Mouse (Mus musculus) neural tube, embryonic 12.5 days (tissue): ENCODE data around the gene Pigp. TPM values are rescaled to one million over a fixed set of nuclear protein-coding genes. Genes with fewer than 3 reads are reported as not detected.
A peak's percentile ranks its signal among the peaks of the same experiment; 100 is the strongest.

Experiments
- ATAC-seq: fragments of 200-750 bp; cut with Nextera tagmentation; 2 replicates; pipeline ENCODE4 v1.8.0; 2017; ENCODE audit warnings: low read depth, mild to moderate bottlenecking, moderate TSS enrichment, moderate library complexity; ENCODE audit not compliant: low FRiP score
- H3K27ac ChIP-seq: fragments of 300-500 bp; sonication (generic); 2 replicates; pipeline ENCODE4 v1.5.1; 2016
- H3K27me3 ChIP-seq: fragments of 300-500 bp; sonication (generic); replicated peaks from 2 replicates; pipeline ENCODE4 v1.6.1; 2016; ENCODE audit warnings: mild to moderate bottlenecking
- H3K36me3 ChIP-seq: fragments of 300-500 bp; sonication (generic); 2 replicates; pipeline ENCODE4 v1.6.1; 2016; ENCODE audit warnings: mild to moderate bottlenecking
- H3K4me1 ChIP-seq: fragments of 300-500 bp; sonication (generic); 2 replicates; pipeline ENCODE4 v1.6.1; 2016
- H3K4me2 ChIP-seq: fragments of 300-500 bp; sonication (generic); replicated peaks from 2 replicates; pipeline ENCODE4 v1.6.1; 2016; ENCODE audit warnings: mild to moderate bottlenecking
- H3K4me3 ChIP-seq: fragments of 300-500 bp; sonication (generic); 2 replicates; pipeline ENCODE4 v1.5.1; 2016
- H3K9ac ChIP-seq: fragments of 300-500 bp; sonication (generic); 2 replicates; pipeline ENCODE4 v1.6.1; 2016; ENCODE audit warnings: mild to moderate bottlenecking
- H3K9me3 ChIP-seq: fragments of 300-500 bp; sonication (generic); 2 replicates; pipeline ENCODE4 v1.6.1; 2016; ENCODE audit warnings: mild to moderate bottlenecking
- WGBS: fragments of 180-500 bp; shearing (Covaris S2); methylation state at CpG from one replicate; pipeline ENCODE4 v1.1.7; 2016; 5-methylcytosine and 5-hydroxymethylcytosine counted together
- polyA plus RNA-seq: library from polyadenylated mRNA; unstranded; fragments of >200 nt; fragmentation: Nextera tagmentation; extraction: Ambion mirVana; gene quantifications from 2 replicates; pipeline ENCODE4 v1.2.1, GENCODE M21; 2016

The Pigp gene
- polyA plus RNA-seq, 1 experiment from 2014 or later = 107 TPM

GRCm38 (mm10) chr16:94328881-94329867 is 42.5 kb downstream of the Pigp start:
- ATAC-seq = peak; percentile 27; the same call in 1 of the 2 replicates
- peak overlapping the region; percentile 41; the same call in 1 of the 2 replicates for H3K4me3 ChIP-seq
- WGBS = 6% methylated on average over 25 of the region's 25 CpGs

GRCm38 (mm10) chr16:94327781-94328711 is 43.6 kb downstream of the Pigp start, which contains the start of gene Ripply3:
Gene Ripply3 (plus strand): TSS chr16:94328420.
- no peaks in the 10 kb centered on the region for H3K9me3 ChIP-seq
- H3K27me3 ChIP-seq = peaks cover 33% of the 10 kb centered on the region
- 1% methylated on average over 63 of the region's 63 CpGs for WGBS
- peak within 1 kb of the TSS; percentile 41 for H3K4me3 ChIP-seq
- no peaks in the 10 kb centered on the region for H3K36me3 ChIP-seq
- peaks cover 24% of the 10 kb centered on the region for H3K4me1 ChIP-seq
- H3K4me2 ChIP-seq = peak within 1 kb of the TSS; percentile 73
- ATAC-seq = peak; percentile 44
- H3K27ac ChIP-seq = no peak within 1 kb of the TSS
- peak within 1 kb of the TSS; percentile 38 for H3K9ac ChIP-seq

More at GRCm38 (mm10) chr16:94328881-94329867, 42.5 kb downstream of the Pigp start:
- Histone ChIP-seq H3K27ac (no peak overlapping the region), H3K9ac (no peak overlapping the region), H3K36me3 (no peaks in the 10 kb centered on the region), H3K4me1 (peaks cover 24% of the 10 kb centered on the region), H3K27me3 (peaks cover 33% of the 10 kb centered on the region), H3K4me2 (peak overlapping the region; percentile 73), H3K9me3 (no peaks in the 10 kb centered on the region)

- H3K4me2 ChIP-seq = no peak overlapping the region
- H3K36me3 ChIP-seq = no peaks in the 10 kb centered on the region
- H3K27ac ChIP-seq = no peak overlapping the region
- peaks cover 33% of the 10 kb centered on the region for H3K27me3 ChIP-seq
- ATAC-seq = no peak
- 94% methylated on average over 3 of the region's 3 CpGs for WGBS
- H3K4me1 ChIP-seq = peaks cover 24% of the 10 kb centered on the region
- H3K9me3 ChIP-seq = no peaks in the 10 kb centered on the region
- H3K9ac ChIP-seq = no peak overlapping the region
- no peak overlapping the region for H3K4me3 ChIP-seq
Observed at GRCm38 (mm10) chr16:94326008-94326407, 45.6 kb downstream of the Pigp start.

GRCm38 (mm10) chr16:94323681-94324080 is 48.0 kb downstream of the Pigp start:
- peaks cover 11% of the 10 kb centered on the region for H3K4me1 ChIP-seq
- H3K4me2 ChIP-seq = no peak overlapping the region
- H3K36me3 ChIP-seq = no peaks in the 10 kb centered on the region
- no peak for ATAC-seq
- no peak overlapping the region for H3K4me3 ChIP-seq
- WGBS = 74% methylated on average over 5 of the region's 5 CpGs
- H3K27ac ChIP-seq = no peak overlapping the region
- H3K9me3 ChIP-seq = no peaks in the 10 kb centered on the region
- H3K9ac ChIP-seq = no peak overlapping the region
- peaks cover 21% of the 10 kb centered on the region for H3K27me3 ChIP-seq

GRCm38 (mm10) chr16:94320223-94320622 is 51.4 kb downstream of the Pigp start:
- Histone ChIP-seq H3K27me3 (no peaks in the 10 kb centered on the region), H3K4me2 (no peak overlapping the region), H3K9ac (no peak overlapping the region), H3K27ac (no peak overlapping the region), H3K4me3 (no peak overlapping the region), H3K4me1 (no peaks in the 10 kb centered on the region), H3K9me3 (no peaks in the 10 kb centered on the region), H3K36me3 (no peaks in the 10 kb centered on the region)
- 79% methylated on average over 5 of the region's 5 CpGs for WGBS
- no peak for ATAC-seq

- H3K4me1 ChIP-seq = 0 out of 2 replicates have a peak, but pooled peaks cover 3% of the 10 kb centered on the region
- no peaks in the 10 kb centered on the region for H3K27me3 ChIP-seq
- no peaks in the 10 kb centered on the region for H3K36me3 ChIP-seq
- H3K4me3 ChIP-seq = no peak overlapping the region
- no peak overlapping the region for H3K4me2 ChIP-seq
- no peaks in the 10 kb centered on the region for H3K9me3 ChIP-seq
- no peak for ATAC-seq
- WGBS = 82% methylated on average over 5 of the region's 5 CpGs
- no peak overlapping the region for H3K9ac ChIP-seq
- H3K27ac ChIP-seq = no peak overlapping the region
Observed at GRCm38 (mm10) chr16:94317752-94318151, 53.9 kb downstream of the Pigp start.

GRCm38 (mm10) chr16:94315215-94315614 is 56.4 kb downstream of the Pigp start:
- Histone ChIP-seq H3K27me3 (no peaks in the 10 kb centered on the region), H3K4me1 (peaks cover 11% of the 10 kb centered on the region), H3K36me3 (no peaks in the 10 kb centered on the region), H3K9me3 (no peaks in the 10 kb centered on the region), H3K4me3 (no peak overlapping the region), H3K4me2 (no peak overlapping the region), H3K9ac (no peak overlapping the region), H3K27ac (no peak overlapping the region)
- ATAC-seq = no peak
- WGBS = 43% methylated on average over 1 of the region's 1 CpGs

- no peak overlapping the region for H3K4me2 ChIP-seq
Observed at GRCm38 (mm10) chr16:94314626-94315025, 57.0 kb downstream of the Pigp start.

GRCm38 (mm10) chr16:94313229-94314030 is 58.2 kb downstream of the Pigp start, which contains the start of gene Hlcs:
Gene Hlcs (minus strand): TSS chr16:94313571.
- WGBS = 1% methylated on average over 64 of the region's 64 CpGs
- Histone ChIP-seq H3K9me3 (no peaks in the 10 kb centered on the region), H3K27me3 (no peaks in the 10 kb centered on the region), H3K9ac (peak within 1 kb of the TSS; percentile 87), H3K36me3 (no peaks in the 10 kb centered on the region), H3K4me2 (peak within 1 kb of the TSS; percentile 75), H3K27ac (peak within 1 kb of the TSS; percentile 98), H3K4me1 (peaks cover 11% of the 10 kb centered on the region), H3K4me3 (peak within 1 kb of the TSS; percentile 65)
- ATAC-seq = peak; percentile 93

More at GRCm38 (mm10) chr16:94314626-94315025, 57.0 kb downstream of the Pigp start:
- Histone ChIP-seq H3K9me3 (no peaks in the 10 kb centered on the region), H3K36me3 (no peaks in the 10 kb centered on the region), H3K27me3 (no peaks in the 10 kb centered on the region), H3K4me1 (peaks cover 11% of the 10 kb centered on the region), H3K9ac (no peak overlapping the region), H3K4me3 (no peak overlapping the region), H3K27ac (no peak overlapping the region)
- ATAC-seq = no peak
- WGBS = 88% methylated on average over 5 of the region's 5 CpGs

GRCm38 (mm10) chr16:94312663-94313228 is 58.9 kb downstream of the Pigp start:
- H3K4me3 ChIP-seq = peak overlapping the region; percentile 65

GRCm38 (mm10) chr16:94311931-94312330 is 59.7 kb downstream of the Pigp start:
- Histone ChIP-seq H3K36me3 (no peaks in the 10 kb centered on the region), H3K9ac (peak overlapping the region; percentile 38; the same call in 1 of the 2 replicates), H3K9me3 (no peaks in the 10 kb centered on the region), H3K4me3 (no peak overlapping the region), H3K27me3 (no peaks in the 10 kb centered on the region), H3K4me2 (peak overlapping the region; percentile 75), H3K4me1 (peaks cover 21% of the 10 kb centered on the region), H3K27ac (no peak overlapping the region)
- 81% methylated on average over 4 of the region's 4 CpGs for WGBS
- no peak for ATAC-seq

More at GRCm38 (mm10) chr16:94312663-94313228, 58.9 kb downstream of the Pigp start:
- Histone ChIP-seq H3K9ac (peak overlapping the region; percentile 69), H3K9me3 (no peaks in the 10 kb centered on the region), H3K27ac (peak overlapping the region; percentile 87), H3K4me1 (peaks cover 16% of the 10 kb centered on the region), H3K27me3 (no peaks in the 10 kb centered on the region), H3K4me2 (peak overlapping the region; percentile 75), H3K36me3 (no peaks in the 10 kb centered on the region)
- under 1% methylated on average over 20 of the region's 20 CpGs for WGBS
- peak; percentile 88 for ATAC-seq
